Mouse (Mus musculus): ENCODE results near the gene Terf2. TPM values are rescaled to one million over a fixed set of nuclear protein-coding genes. Genes with fewer than 3 reads are reported as not detected.
A peak's percentile ranks its signal among the peaks of the same experiment; 100 is the strongest.

Terf2 gene
- 9.9 and 10.7 TPM in 2 replicates for polyA plus RNA-seq (2015; fragmentation: Nextera tagmentation; extraction: Ambion mirVana)

- H3K9ac ChIP-seq: peak within 1 kb of the TSS; percentile 96
- H3K4me2 ChIP-seq: peak within 1 kb of the TSS; percentile 74
- peaks cover 29% of the 10 kb centered on the region for H3K36me3 ChIP-seq
- H3K9me3 ChIP-seq: no peaks in the 10 kb centered on the region
- peak; percentile 89 for ATAC-seq (ENCODE audit: extremely low read depth, insufficient number of reproducible peaks, low FRiP score, low TSS enrichment)
- H3K27me3 ChIP-seq (replicated peaks): no peaks in the 10 kb centered on the region
- peaks cover 24% of the 10 kb centered on the region for H3K4me1 ChIP-seq
- peak within 1 kb of the TSS; percentile 95 for H3K4me3 ChIP-seq
- WGBS: 3% methylated on average over 39 of the region's 39 CpGs
- H3K27ac ChIP-seq (replicated peaks): peak within 1 kb of the TSS; percentile 92
Observed at GRCm38 (mm10) chr8:107096366-107097036, at the start of gene Terf2. Terf2 (minus strand) TSS chr8:107096547.

- no peak overlapping the region for H3K9ac ChIP-seq
- no peak for ATAC-seq (ENCODE audit: extremely low read depth, insufficient number of reproducible peaks, low FRiP score, low TSS enrichment)
- H3K4me2 ChIP-seq: no peak overlapping the region
- H3K4me1 ChIP-seq: peaks cover 15% of the 10 kb centered on the region
- no peaks in the 10 kb centered on the region for H3K9me3 ChIP-seq
- 56% methylated on average over 4 of the region's 4 CpGs for WGBS
- H3K27me3 ChIP-seq (replicated peaks): no peaks in the 10 kb centered on the region
- H3K4me3 ChIP-seq: no peak overlapping the region
- no peaks in the 10 kb centered on the region for H3K36me3 ChIP-seq
- H3K27ac ChIP-seq (replicated peaks): no peak overlapping the region
Observed at GRCm38 (mm10) chr8:107143501-107143900, 47.2 kb upstream of the Terf2 start.

GRCm38 (mm10) chr8:107142539-107142938, 46.2 kb upstream of the Terf2 start:
- no peaks in the 10 kb centered on the region for H3K9me3 ChIP-seq
- no peak for ATAC-seq (ENCODE audit: extremely low read depth, insufficient number of reproducible peaks, low FRiP score, low TSS enrichment)

GRCm38 (mm10) chr8:107139704-107140470, 43.5 kb upstream of the Terf2 start:
- peak; percentile 73; the same call in 1 of the 2 replicates for ATAC-seq (ENCODE audit: extremely low read depth, insufficient number of reproducible peaks, low FRiP score, low TSS enrichment)
- H3K27me3 ChIP-seq (replicated peaks): no peaks in the 10 kb centered on the region
- no peaks in the 10 kb centered on the region for H3K9me3 ChIP-seq
- peak overlapping the region; percentile 49 for H3K4me2 ChIP-seq
- no peaks in the 10 kb centered on the region for H3K36me3 ChIP-seq
- H3K4me1 ChIP-seq: peaks cover 22% of the 10 kb centered on the region
- peak overlapping the region; percentile 78 for H3K27ac ChIP-seq (replicated peaks)
- 39% methylated on average over 13 of the region's 13 CpGs for WGBS
- no peak overlapping the region for H3K4me3 ChIP-seq
- H3K9ac ChIP-seq: no peak overlapping the region

More at GRCm38 (mm10) chr8:107142539-107142938, 46.2 kb upstream of the Terf2 start:
- Histone ChIP-seq H3K27me3 (replicated peaks) (no peaks in the 10 kb centered on the region), H3K9ac (no peak overlapping the region), H3K4me1 (peaks cover 15% of the 10 kb centered on the region), H3K4me2 (no peak overlapping the region), H3K36me3 (no peaks in the 10 kb centered on the region), H3K4me3 (no peak overlapping the region), H3K27ac (replicated peaks) (no peak overlapping the region)
- 81% methylated on average over 4 of the region's 4 CpGs for WGBS

GRCm38 (mm10) chr8:107138338-107138737, 42.0 kb upstream of the Terf2 start:
- no peak overlapping the region for H3K4me2 ChIP-seq
- no peak for ATAC-seq (ENCODE audit: extremely low read depth, insufficient number of reproducible peaks, low FRiP score, low TSS enrichment)
- H3K4me1 ChIP-seq: peaks cover 32% of the 10 kb centered on the region
- no peaks in the 10 kb centered on the region for H3K27me3 ChIP-seq (replicated peaks)
- no peak overlapping the region for H3K9ac ChIP-seq
- no peak overlapping the region for H3K4me3 ChIP-seq
- H3K9me3 ChIP-seq: no peaks in the 10 kb centered on the region
- 85% methylated on average over 5 of the region's 5 CpGs for WGBS
- H3K27ac ChIP-seq (replicated peaks): no peak overlapping the region
- no peaks in the 10 kb centered on the region for H3K36me3 ChIP-seq

- peaks cover 39% of the 10 kb centered on the region for H3K4me1 ChIP-seq
- no peak overlapping the region for H3K27ac ChIP-seq (replicated peaks)
- H3K4me3 ChIP-seq: no peak overlapping the region
- H3K9ac ChIP-seq: no peak overlapping the region
- WGBS: 88% methylated on average over 6 of the region's 6 CpGs
- H3K9me3 ChIP-seq: no peaks in the 10 kb centered on the region
- no peaks in the 10 kb centered on the region for H3K27me3 ChIP-seq (replicated peaks)
- H3K4me2 ChIP-seq: no peak overlapping the region
- H3K36me3 ChIP-seq: no peaks in the 10 kb centered on the region
- ATAC-seq (ENCODE audit: extremely low read depth, insufficient number of reproducible peaks, low FRiP score, low TSS enrichment): no peak
Observed at GRCm38 (mm10) chr8:107137591-107137990, 41.2 kb upstream of the Terf2 start.

GRCm38 (mm10) chr8:107136003-107136612, 39.8 kb upstream of the Terf2 start:
- ATAC-seq (ENCODE audit: extremely low read depth, insufficient number of reproducible peaks, low FRiP score, low TSS enrichment): no peak
- H3K9me3 ChIP-seq: no peaks in the 10 kb centered on the region
- H3K4me1 ChIP-seq: peaks cover 41% of the 10 kb centered on the region
- H3K27ac ChIP-seq (replicated peaks): peak overlapping the region; percentile 70
- no peaks in the 10 kb centered on the region for H3K27me3 ChIP-seq (replicated peaks)
- no peak overlapping the region for H3K4me3 ChIP-seq
- no peak overlapping the region for H3K9ac ChIP-seq
- H3K36me3 ChIP-seq: no peaks in the 10 kb centered on the region
- 48% methylated on average over 8 of the region's 8 CpGs for WGBS
- H3K4me2 ChIP-seq: no peak overlapping the region

- WGBS: 45% methylated on average over 6 of the region's 6 CpGs
- no peaks in the 10 kb centered on the region for H3K36me3 ChIP-seq
- peak overlapping the region; percentile 78 for H3K27ac ChIP-seq (replicated peaks)
- no peak overlapping the region for H3K4me2 ChIP-seq
- no peak for ATAC-seq (ENCODE audit: extremely low read depth, insufficient number of reproducible peaks, low FRiP score, low TSS enrichment)
- peaks cover 38% of the 10 kb centered on the region for H3K4me1 ChIP-seq
- H3K9me3 ChIP-seq: no peaks in the 10 kb centered on the region
- peak overlapping the region; percentile 68 for H3K9ac ChIP-seq
- no peak overlapping the region for H3K4me3 ChIP-seq
- no peaks in the 10 kb centered on the region for H3K27me3 ChIP-seq (replicated peaks)
Observed at GRCm38 (mm10) chr8:107133881-107134280, 37.5 kb upstream of the Terf2 start.

- Histone ChIP-seq H3K4me2 (no peak overlapping the region), H3K4me3 (no peak overlapping the region), H3K27me3 (replicated peaks) (no peaks in the 10 kb centered on the region), H3K9ac (no peak overlapping the region), H3K4me1 (peaks cover 41% of the 10 kb centered on the region), H3K36me3 (no peaks in the 10 kb centered on the region), H3K27ac (replicated peaks) (peak overlapping the region; percentile 78; the same call in 1 of the 2 replicates), H3K9me3 (no peaks in the 10 kb centered on the region)
- ATAC-seq (ENCODE audit: extremely low read depth, insufficient number of reproducible peaks, low FRiP score, low TSS enrichment): no peak
- 75% methylated on average over 24 of the region's 24 CpGs for WGBS
Observed at GRCm38 (mm10) chr8:107132581-107133491, 36.5 kb upstream of the Terf2 start.

- Histone ChIP-seq H3K4me2 (no peak overlapping the region), H3K4me1 (peaks cover 37% of the 10 kb centered on the region), H3K9me3 (no peaks in the 10 kb centered on the region), H3K36me3 (no peaks in the 10 kb centered on the region), H3K27me3 (replicated peaks) (no peaks in the 10 kb centered on the region), H3K4me3 (no peak overlapping the region), H3K9ac (0 out of 2 replicates have a peak overlapping the region, but pooled peaks have one; percentile 40), H3K27ac (replicated peaks) (peak overlapping the region; percentile 86)
- ATAC-seq (ENCODE audit: extremely low read depth, insufficient number of reproducible peaks, low FRiP score, low TSS enrichment): no peak
- WGBS: 83% methylated on average over 6 of the region's 6 CpGs
Observed at GRCm38 (mm10) chr8:107130028-107130427, 33.7 kb upstream of the Terf2 start.

Measured in heart, embryonic 13.5 days (tissue).